Mouse (Mus musculus) heart, embryonic 14.5 days (tissue): ENCODE measurements around the gene Fnip1. TPM values are rescaled to one million over a fixed set of nuclear protein-coding genes. Genes with fewer than 3 reads are reported as not detected.

ENCODE experiments used
- ATAC-seq: fragments of 200-750 bp; cut with Nextera tagmentation; 2 replicates; pipeline ENCODE4 v1.8.0; 2017; ENCODE audit warnings: low read depth, moderate TSS enrichment; ENCODE audit not compliant: insufficient number of reproducible peaks, insufficient read depth, low FRiP score
- H3K27ac ChIP-seq, 2 experiments: fragments of 200-500 bp in 1 of 2; fragments of 300-500 bp in 1 of 2; sonication (generic) in 1 of 2; replicated peaks in 1 of 2; 2 replicates each; pipeline ENCODE4 v1.5.1; 2012 to 2014; ENCODE audit warnings: low read depth in 2 of 2, low read length in 2 of 2, control low read depth in 1 of 2, mild to moderate bottlenecking in 1 of 2, mixed read lengths in 1 of 2; ENCODE audit not compliant: control insufficient read depth in 1 of 2, insufficient read depth in 1 of 2
- H3K27me3 ChIP-seq: fragments of 300-500 bp; sonication (generic); 2 replicates; pipeline ENCODE4 v1.6.1; 2014; ENCODE audit warnings: mild to moderate bottlenecking, low read length, control low read depth; ENCODE audit not compliant: control insufficient read depth, insufficient read depth
- H3K36me3 ChIP-seq: fragments of 300-500 bp; sonication (generic); 2 replicates; pipeline ENCODE4 v1.6.1; 2014; ENCODE audit warnings: mild to moderate bottlenecking, control low read depth, low read length, mixed read lengths; ENCODE audit not compliant: control insufficient read depth, insufficient read depth
- H3K4me1 ChIP-seq, 2 experiments: fragments of 200-500 bp in 1 of 2; fragments of 300-500 bp in 1 of 2; sonication (generic) in 1 of 2; 2 replicates each; pipeline ENCODE4 v1.6.1; 2012 to 2014; ENCODE audit warnings: low read length in 2 of 2, control low read depth in 1 of 2, mixed read lengths in 1 of 2; ENCODE audit not compliant: control insufficient read depth in 2 of 2, insufficient read depth in 2 of 2
- H3K4me2 ChIP-seq: fragments of 300-500 bp; sonication (generic); 2 replicates; pipeline ENCODE4 v1.6.1; 2014; ENCODE audit warnings: mild to moderate bottlenecking, low read length
- H3K4me3 ChIP-seq, 2 experiments: fragments of 200-500 bp in 1 of 2; fragments of 300-500 bp in 1 of 2; sonication (generic) in 1 of 2; 2 replicates each; pipeline ENCODE4 v1.5.1; 2012 to 2014; ENCODE audit warnings: low read length in 2 of 2, mild to moderate bottlenecking in 2 of 2, control low read depth in 1 of 2, low read depth in 1 of 2, moderate library complexity in 1 of 2; ENCODE audit not compliant: control insufficient read depth in 1 of 2, insufficient read depth in 1 of 2
- H3K9ac ChIP-seq: fragments of 300-500 bp; sonication (generic); 2 replicates; pipeline ENCODE4 v1.6.1; 2014; ENCODE audit warnings: mild to moderate bottlenecking, low read length
- H3K9me3 ChIP-seq: fragments of 300-500 bp; sonication (generic); 2 replicates; pipeline ENCODE4 v1.6.1; 2016; ENCODE audit warnings: low read length, control low read depth; ENCODE audit not compliant: control insufficient read depth
- WGBS: fragments of 180-500 bp; shearing (Covaris S2); extraction: QIAGEN DNeasy Blood & Tissue Kit; methylation state at CpG from one replicate; pipeline ENCODE4 v1.1.7; 2014; 5-methylcytosine and 5-hydroxymethylcytosine counted together
- polyA plus RNA-seq: library from polyadenylated mRNA; unstranded; fragments of >200 nt; fragmentation: Nextera tagmentation; extraction: Ambion mirVana; gene quantifications from 2 replicates; pipeline ENCODE4 v1.2.1, GENCODE M21; 2014

The Fnip1 gene
- polyA plus RNA-seq, 1 experiment from 2014 or later: 11.0 TPM

GRCm38 (mm10) chr11:54458168-54458567 is 20.2 kb downstream of the Fnip1 start:
- H3K36me3 ChIP-seq: no peaks in the 10 kb centered on the region
- no peak for ATAC-seq
- H3K9ac ChIP-seq: no peak overlapping the region
- no peak overlapping the region for H3K4me2 ChIP-seq
- 91% methylated on average over 1 of the region's 1 CpGs for WGBS
- peaks cover 0 to 3% of the 10 kb centered on the region in 2 experiments; a peak in 2 of 4 replicates for H3K4me1 ChIP-seq
- H3K4me3 ChIP-seq: no peak overlapping the region
- H3K27me3 ChIP-seq: no peaks in the 10 kb centered on the region
- no peaks in the 10 kb centered on the region for H3K9me3 ChIP-seq
- H3K27ac ChIP-seq: no peak overlapping the region

GRCm38 (mm10) chr11:54464557-54465244 is 26.7 kb downstream of the Fnip1 start:
- H3K4me2 ChIP-seq: no peak overlapping the region
- H3K9me3 ChIP-seq: no peaks in the 10 kb centered on the region
- no peak overlapping the region for H3K9ac ChIP-seq
- 50% methylated on average over 3 of the region's 3 CpGs for WGBS
- H3K36me3 ChIP-seq: 0 out of 2 replicates have a peak, but pooled peaks cover 8% of the 10 kb centered on the region
- no peaks in the 10 kb centered on the region for H3K27me3 ChIP-seq
- H3K4me1 ChIP-seq: peaks cover 0 to 13% of the 10 kb centered on the region in 2 experiments; a peak in 3 of 4 replicates
- no peak overlapping the region; a peak in 1 of 4 replicates for H3K27ac ChIP-seq
- no peak overlapping the region for H3K4me3 ChIP-seq
- no peak for ATAC-seq

DNA sequence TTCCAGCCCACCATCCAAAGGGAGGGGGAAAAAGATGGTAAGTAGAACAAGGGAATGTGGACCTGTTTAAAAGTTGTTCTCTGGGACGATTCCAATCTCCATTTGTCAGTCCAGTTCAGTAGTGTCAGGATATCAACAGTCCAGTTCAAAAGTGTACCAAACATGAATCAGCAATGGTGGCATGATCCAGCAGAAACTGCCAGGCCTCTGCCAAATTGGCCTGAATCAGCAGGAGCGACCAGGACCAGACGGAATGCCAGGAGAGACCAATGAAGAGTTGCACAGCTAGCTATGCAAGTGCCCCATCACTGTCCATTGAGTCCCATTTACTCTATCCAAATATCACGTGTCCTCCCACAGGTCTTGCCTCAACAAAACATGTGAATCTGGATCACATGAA is 34.2 kb downstream of the Fnip1 start:
- H3K27me3 ChIP-seq: no peaks in the 10 kb centered on the region
- H3K9ac ChIP-seq: no peak overlapping the region
- ATAC-seq: no peak
- no peak overlapping the region for H3K4me3 ChIP-seq
- H3K27ac ChIP-seq: no peak overlapping the region
- H3K9me3 ChIP-seq: peaks cover 3% of the 10 kb centered on the region; the same call in 1 of the 2 replicates
- 94% methylated on average over 4 of the region's 4 CpGs for WGBS
- no peaks in the 10 kb centered on the region for H3K4me1 ChIP-seq
- peaks cover 22% of the 10 kb centered on the region for H3K36me3 ChIP-seq
- no peak overlapping the region for H3K4me2 ChIP-seq

- ATAC-seq: no peak
- WGBS: 84% methylated on average over 1 of the region's 1 CpGs
- Histone ChIP-seq H3K4me3 (no peak overlapping the region), H3K9ac (no peak overlapping the region), H3K9me3 (no peaks in the 10 kb centered on the region), H3K27me3 (no peaks in the 10 kb centered on the region), H3K36me3 (peaks cover 34% of the 10 kb centered on the region), H3K4me1 (no peaks in the 10 kb centered on the region), H3K4me2 (no peak overlapping the region), H3K27ac (no peak overlapping the region)
These were observed 40.4 kb downstream of the Fnip1 start for GRCm38 (mm10) chr11:54478414-54478813.

DNA sequence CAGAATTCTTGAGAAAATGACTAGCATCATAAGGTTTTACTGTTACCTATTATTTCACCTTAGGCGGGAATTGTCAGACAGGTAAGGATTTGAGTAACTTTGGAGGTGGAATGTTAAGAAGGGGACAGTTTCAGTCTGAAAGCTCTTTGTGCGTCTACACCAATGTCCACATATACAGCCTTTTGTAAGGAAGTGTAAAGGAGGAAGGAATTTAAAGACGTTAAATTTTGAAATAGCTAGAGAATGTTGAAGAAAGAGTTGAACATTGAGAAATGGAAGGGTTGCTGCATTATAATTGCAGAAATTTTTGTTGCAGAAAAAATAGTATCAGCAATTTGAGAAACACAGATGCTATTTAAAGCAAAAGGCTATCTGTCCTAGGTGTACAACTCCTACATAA is 48.0 kb downstream of the Fnip1 start:
- Histone ChIP-seq H3K27ac (no peak overlapping the region), H3K4me1 (peaks cover 0 to 5% of the 10 kb centered on the region in 2 experiments; a peak in 1 of 4 replicates), H3K9ac (no peak overlapping the region), H3K36me3 (peaks cover 29% of the 10 kb centered on the region), H3K9me3 (no peaks in the 10 kb centered on the region), H3K27me3 (no peaks in the 10 kb centered on the region), H3K4me2 (no peak overlapping the region), H3K4me3 (no peak overlapping the region)
- WGBS: 86% methylated on average over 3 of the region's 3 CpGs
- no peak for ATAC-seq

DNA sequence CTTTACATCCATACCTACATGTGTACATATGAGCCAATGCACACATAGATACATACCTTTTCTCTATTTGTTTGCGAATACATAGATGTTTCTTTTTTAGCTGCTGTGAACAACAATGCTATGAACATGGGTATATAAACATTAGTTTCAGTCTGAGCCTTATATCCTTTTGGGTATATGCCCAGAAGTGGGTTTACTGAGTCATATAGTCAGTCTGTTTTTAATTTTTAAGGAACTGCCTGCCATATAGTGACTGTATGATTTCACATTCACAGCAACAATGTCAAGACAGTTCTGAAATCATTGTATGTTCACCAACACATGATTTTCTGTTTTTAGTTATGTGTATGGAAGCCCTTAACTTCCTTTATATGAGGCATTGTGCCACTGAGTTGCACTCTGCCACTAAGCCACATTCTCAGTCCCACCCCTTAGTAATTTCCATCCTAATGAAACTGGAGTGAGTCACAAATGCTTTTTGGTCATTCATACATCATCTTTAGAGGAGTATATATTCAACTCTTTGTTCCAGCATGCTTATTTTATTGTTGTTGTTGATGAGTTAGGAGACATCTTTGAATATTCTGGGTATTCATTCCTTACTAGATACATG is 54.1 kb downstream of the Fnip1 start:
- Histone ChIP-seq H3K4me3 (no peak overlapping the region), H3K9ac (no peak overlapping the region), H3K4me1 (0 out of 4 replicates have a peak, but pooled peaks cover 0 to 4% of the 10 kb centered on the region in 2 experiments), H3K9me3 (no peaks in the 10 kb centered on the region), H3K27me3 (no peaks in the 10 kb centered on the region), H3K4me2 (no peak overlapping the region), H3K27ac (no peak overlapping the region), H3K36me3 (peaks cover 47% of the 10 kb centered on the region)
- WGBS: 98% methylated on average over 1 of the region's 1 CpGs
- ATAC-seq: no peak

GRCm38 (mm10) chr11:54492559-54492958 is 54.6 kb downstream of the Fnip1 start:
- 0 out of 4 replicates have a peak, but pooled peaks cover 0 to 4% of the 10 kb centered on the region in 2 experiments for H3K4me1 ChIP-seq
- 79% methylated on average over 4 of the region's 4 CpGs for WGBS
- no peaks in the 10 kb centered on the region for H3K9me3 ChIP-seq
- H3K36me3 ChIP-seq: peaks cover 47% of the 10 kb centered on the region
- H3K27ac ChIP-seq: no peak overlapping the region
- H3K4me2 ChIP-seq: no peak overlapping the region
- no peak for ATAC-seq
- no peak overlapping the region for H3K9ac ChIP-seq
- H3K27me3 ChIP-seq: no peaks in the 10 kb centered on the region
- no peak overlapping the region for H3K4me3 ChIP-seq
